Mouse (Mus musculus) ovary, adult 10 weeks (tissue): ENCODE results near the gene Pla2g10. TPM values are rescaled to one million over a fixed set of nuclear protein-coding genes. Genes with fewer than 3 reads are reported as not detected.

ENCODE experiments used
- polyA plus RNA-seq: library from polyadenylated mRNA; stranded (reverse); fragments of 350-450 nt; fragmentation: Illumina TruSeq; extraction: RNeasy Lipid Tissue Mini Kit (QIAGEN cat#74804); gene quantifications from one replicate; pipeline ENCODE4 v1.2.3, GENCODE M21; 2014

The Pla2g10 gene
- not detected for polyA plus RNA-seq

DNA sequence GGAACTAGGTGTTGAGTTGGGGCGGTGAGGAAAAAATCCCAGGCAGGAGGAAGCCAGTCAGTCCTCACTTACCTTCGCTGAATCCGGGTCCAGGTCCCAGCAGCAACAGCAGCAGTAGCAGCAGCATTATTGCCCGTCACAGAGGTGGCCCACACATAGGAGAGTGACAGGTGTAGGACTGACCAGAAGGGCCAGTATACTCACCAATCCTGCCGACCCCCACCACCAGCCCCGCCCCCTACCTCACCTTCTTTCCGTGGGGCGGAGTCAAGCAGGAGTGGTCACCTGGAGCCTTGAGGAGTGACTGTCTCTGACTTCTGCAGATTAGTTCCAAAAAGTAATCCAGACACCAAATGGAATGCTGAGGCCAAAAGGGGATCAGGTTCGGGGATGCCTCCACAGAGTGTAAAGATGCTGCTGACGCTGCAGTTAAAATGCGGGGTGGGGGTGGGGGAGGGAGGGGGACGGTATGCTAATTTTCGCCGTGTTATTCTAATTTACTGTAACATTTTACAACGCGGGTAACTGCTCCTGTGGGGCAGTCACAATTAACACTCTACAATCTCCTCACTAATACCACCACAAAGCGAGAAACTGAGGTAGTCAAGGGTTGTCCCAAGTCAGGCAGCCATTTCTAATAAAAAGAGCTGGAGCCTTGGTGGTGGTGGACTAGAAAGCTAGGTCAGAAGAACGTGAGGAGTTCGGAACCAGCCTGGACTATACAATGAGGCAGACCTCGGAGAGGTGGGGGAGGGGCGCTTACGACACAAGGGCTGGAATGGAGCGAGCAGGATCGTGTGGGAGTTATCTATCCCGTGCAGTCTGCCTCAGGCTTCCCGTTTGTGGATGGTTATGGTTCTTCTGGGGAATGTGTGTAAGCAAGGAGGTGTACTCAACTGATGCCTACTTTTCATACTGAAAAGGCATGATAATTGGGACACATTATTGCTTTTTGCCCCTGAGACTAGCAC, at the start of gene Pla2g10:
Pla2g10 (minus strand) TSS at position 699 of the 971 bp plus-strand sequence.

DNA sequence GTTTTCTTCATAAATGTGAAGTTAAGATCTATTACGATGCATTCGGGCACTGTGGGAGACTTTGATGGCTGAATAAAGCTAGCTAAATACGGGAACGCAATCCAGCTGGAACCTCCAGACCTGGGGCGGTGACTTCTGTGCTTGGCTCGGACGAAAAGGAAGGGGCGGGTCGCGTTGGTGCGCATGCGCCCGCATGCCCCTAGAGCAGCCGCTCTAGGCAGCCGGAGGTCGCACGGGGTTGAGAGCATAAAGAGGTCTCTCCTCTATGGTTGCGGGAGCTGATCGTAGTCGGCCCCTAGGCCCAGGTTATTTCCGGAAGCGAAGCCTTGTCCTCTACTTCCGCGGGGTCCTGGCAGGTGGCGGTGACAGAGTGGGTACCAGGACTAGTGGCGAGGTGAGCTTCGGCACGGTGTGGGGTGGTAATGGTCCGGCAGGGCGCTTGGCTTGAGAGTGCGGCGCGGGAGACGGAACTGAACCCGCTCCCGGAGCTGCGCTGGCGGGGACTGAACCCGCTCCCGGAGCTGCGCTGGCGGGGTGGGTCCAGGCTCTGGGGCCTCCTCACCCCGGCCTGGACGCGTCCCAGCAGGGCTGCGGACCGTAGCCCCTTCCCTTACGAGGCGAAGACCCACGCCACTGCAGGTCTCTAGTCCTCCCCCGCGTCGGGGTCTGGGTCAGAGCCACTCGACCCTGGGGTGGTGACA, 58.9 kb downstream of the Pla2g10 start, which contains the start of the genes Bfar and 3110001I22Rik:
Bfar (plus strand) TSS at position 174 of the 701 bp plus-strand sequence.
3110001I22Rik (plus strand) TSS at position 245 of the 701 bp plus-strand sequence.

DNA sequence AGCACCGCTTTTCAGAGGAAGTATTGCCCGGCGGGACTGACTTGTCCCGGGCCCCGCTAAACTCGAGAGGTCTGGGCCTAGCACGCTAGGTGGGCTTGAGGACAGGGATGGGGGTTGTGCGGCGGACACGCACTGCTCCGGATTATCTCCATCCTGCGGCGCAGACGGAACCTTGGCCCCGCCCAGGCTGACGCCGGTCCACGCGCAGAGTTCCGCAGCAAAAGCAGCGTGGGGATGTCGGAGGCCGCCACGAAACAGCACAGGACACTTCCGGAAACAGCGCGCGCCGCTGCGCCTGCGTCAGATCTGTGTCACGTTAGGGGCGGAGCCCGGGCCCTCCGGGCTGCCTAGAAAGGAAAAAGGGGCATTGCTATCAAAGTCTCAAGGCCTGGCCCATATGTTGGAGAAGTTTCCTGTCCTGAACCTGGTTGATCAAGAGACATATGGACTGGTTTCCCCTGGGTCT, 62.9 kb downstream of the Pla2g10 start, which contains the start of gene Parn:
Parn (minus strand) TSS at position 293 of the 466 bp plus-strand sequence.

Other genes with a start within 250 kb of the Pla2g10 start
- 101 TPM for gene Parn, start 62.8 kb downstream of the Pla2g10 start, polyA plus RNA-seq
- gene Bfar, start 59.1 kb downstream of the Pla2g10 start, polyA plus RNA-seq, result 38.6 TPM
- 21.0 TPM for gene 3110001I22Rik, start 59.1 kb downstream of the Pla2g10 start, polyA plus RNA-seq
- gene Rrn3, start 49.7 kb upstream of the Pla2g10 start, polyA plus RNA-seq, result 63.0 TPM
- gene Ntan1, start 87.9 kb upstream of the Pla2g10 start, polyA plus RNA-seq, result 113 TPM
- gene Pdxdc1, start 172.1 kb upstream of the Pla2g10 start, polyA plus RNA-seq, result 132 TPM
- 22.3 TPM for gene Mpv17l, start 172.2 kb upstream of the Pla2g10 start, polyA plus RNA-seq